Mouse (Mus musculus): ENCODE data around the gene Thada.
A peak's percentile ranks its signal among the peaks of the same experiment; 100 is the strongest.
"Not testable (repeated sequence)": the region's sequence is repeated elsewhere in the genome, so short reads cannot be mapped to it uniquely, and the experiment has no call there.

The Thada gene

DNA sequence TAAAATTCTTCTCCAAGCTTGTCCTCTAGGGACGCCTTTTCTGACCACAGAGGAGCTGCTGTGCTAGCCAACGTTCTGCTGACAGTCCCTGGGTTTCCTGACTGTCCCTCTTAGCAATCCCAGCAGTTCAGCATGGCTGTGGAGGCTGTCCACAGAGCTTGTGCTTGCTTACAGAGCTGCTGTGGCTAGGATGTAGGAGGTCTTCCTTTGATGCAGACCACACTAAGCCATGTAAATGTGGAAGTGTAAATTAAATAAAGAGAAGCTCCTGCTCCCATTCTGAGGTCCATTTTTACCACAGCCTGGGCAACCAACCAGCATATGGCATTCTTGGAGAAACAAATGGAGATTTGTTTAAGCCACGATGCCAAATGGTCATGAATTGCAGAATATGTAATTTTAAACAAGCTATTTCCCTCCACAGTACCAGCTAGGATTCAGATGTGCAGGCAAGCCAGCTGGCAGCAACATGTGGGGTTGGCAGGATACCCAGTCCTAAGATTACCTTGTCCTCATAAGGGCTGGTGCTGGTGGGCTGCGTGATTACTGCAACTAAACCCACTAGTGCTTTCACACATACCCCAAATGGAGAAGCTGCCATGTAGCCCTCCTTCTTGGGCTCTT, 207.3 kb downstream of the Thada start:
- DNase-seq (ENCODE audit: low spot score): peak; percentile 72

DNA sequence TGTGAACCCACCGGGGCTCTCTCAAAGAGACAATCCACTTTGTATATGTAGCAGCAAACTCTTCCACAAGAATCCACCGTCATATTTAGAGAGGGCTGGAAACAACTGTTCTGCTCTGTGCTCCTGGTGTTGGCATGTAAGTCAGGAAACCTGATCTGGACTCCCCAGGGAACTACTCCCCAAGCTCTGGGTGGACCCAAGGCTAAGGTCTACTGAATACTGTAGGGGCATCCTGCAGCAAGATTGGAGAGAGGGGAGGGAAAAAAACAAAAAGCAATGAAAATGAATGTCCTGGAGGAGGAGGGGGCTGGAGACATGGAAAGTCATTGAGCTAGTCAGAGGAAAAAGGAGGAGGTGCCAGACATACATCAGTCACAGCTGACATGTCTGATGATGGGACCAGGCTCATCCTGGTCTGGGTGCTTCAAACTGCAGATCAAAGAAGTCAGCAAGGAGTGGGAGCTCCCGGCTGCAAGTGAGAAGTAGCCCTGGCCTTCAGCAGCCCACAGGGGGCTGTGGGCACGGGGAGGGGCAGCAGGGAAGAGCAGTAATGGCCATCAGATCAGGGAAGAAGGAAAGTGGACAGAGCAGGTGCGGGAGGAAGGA, 208.0 kb downstream of the Thada start:
- DNase-seq (ENCODE audit: low spot score): no peak

DNA sequence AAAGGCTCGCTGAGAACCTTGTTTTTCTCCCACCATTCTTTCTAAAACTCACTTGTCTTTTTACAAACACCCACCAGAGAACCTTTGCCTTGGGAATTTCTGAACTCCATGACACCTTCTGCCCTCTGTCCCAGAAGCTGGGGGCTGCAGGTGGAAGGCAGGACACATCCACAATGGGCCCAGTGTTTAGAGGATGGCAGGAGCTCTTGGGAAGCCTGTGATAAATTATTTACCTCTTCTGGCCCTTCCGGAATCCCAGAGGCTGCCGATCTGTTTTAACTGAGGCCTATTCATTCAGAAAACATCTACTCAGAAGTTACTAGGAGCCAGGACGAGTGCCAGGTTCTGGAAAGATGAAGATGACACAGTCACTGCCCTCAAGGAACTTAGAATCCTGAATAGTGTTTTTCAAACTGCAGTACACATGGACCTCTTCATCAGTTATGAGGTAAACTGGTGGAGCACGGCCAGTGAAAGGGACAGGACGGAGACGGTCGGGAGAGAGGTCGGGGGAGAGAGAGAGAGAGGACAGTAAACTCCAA, 209.7 kb downstream of the Thada start:
- DNase-seq (ENCODE audit: low spot score): no peak

GRCm38 (mm10) chr17:84255841-84256240, 210.2 kb downstream of the Thada start:
- DNase-seq (ENCODE audit: low spot score): no peak

- no peak for DNase-seq (ENCODE audit: low spot score)
Observed at GRCm38 (mm10) chr17:84251426-84251825, 214.6 kb downstream of the Thada start.

GRCm38 (mm10) chr17:84244182-84244920, 221.7 kb downstream of the Thada start:
- no peak for DNase-seq (ENCODE audit: low spot score)

DNA sequence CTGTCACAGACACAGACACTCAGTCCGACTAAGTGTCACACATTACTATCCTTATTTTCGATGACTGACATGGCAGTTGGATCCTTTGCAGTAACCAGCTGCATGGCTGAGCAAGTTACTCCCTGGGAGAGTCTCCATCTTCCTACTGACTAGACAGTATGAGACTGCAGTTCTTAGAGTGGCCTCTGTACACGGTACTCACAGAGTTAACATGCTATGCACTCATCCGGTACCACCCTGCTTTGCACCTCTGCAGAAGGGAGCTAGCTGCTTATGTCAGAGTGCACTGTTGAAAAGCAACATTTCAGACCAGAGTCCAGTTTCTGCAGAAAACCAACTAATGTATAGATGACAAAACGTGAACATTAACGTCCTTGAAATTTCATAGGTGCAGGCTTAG, 222.2 kb downstream of the Thada start:
- no peak for DNase-seq (ENCODE audit: low spot score)

DNA sequence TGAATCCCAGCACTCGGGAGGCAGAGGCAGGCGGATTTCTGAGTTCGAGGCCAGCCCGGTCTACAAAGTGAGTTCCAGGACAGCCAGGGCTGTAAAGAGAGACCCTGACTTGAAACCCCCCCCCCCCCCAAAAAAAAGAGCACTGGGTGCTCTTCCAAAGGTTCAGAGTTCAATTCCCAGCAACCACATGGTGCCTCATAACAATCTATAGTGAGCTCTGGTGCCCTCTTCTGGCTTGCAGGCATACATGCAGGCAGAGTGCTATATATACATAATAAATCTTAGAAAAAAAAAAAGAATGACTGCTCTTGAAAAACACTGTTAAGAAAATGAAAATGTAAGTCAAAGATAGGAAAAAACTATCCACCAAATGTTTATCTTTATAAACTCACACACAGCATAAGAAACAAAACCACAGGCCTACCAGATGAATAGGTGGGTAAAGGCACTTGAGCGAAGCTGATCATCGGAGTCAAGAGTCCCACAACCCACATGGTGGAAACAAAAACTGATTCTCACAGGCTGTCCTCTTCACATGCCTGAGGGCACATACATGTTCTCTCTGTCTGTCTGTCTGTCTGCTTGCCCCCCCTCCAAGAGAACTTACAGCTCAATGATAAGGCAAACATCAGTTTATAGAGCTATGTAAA, 224.6 kb downstream of the Thada start:
- DNase-seq (ENCODE audit: low spot score): no peak

DNA sequence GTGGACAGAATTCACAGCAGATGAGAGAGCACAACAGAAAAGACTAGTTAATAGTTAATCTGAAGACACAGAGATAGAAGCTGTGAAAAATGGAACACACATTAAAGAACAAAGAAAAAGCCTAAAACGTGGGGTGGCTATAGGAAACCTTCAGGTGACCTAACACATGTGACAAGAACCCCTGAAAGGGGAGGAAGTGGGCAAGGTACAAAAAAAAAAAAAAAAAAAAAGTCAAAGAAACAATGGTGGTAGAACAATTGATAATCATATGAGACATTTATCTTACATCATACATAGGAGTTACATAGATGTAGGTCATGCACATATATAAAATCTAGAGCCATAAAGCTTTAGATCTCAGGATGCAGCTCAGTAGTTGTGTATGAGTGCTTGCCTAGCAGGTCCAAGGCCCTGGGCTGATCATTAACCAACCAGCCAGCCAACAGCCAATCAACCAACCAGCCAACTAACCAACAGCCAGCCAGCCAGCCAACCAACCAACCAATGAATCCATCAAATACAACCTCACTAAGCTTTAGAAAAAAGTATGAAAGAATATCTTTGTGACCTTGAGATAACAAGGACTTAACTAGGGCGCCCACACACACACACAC, 226.2 kb downstream of the Thada start:
- no peak for DNase-seq (ENCODE audit: low spot score)

GRCm38 (mm10) chr17:84238174-84238573, 227.8 kb downstream of the Thada start:
- no peak for DNase-seq (ENCODE audit: low spot score)

DNA sequence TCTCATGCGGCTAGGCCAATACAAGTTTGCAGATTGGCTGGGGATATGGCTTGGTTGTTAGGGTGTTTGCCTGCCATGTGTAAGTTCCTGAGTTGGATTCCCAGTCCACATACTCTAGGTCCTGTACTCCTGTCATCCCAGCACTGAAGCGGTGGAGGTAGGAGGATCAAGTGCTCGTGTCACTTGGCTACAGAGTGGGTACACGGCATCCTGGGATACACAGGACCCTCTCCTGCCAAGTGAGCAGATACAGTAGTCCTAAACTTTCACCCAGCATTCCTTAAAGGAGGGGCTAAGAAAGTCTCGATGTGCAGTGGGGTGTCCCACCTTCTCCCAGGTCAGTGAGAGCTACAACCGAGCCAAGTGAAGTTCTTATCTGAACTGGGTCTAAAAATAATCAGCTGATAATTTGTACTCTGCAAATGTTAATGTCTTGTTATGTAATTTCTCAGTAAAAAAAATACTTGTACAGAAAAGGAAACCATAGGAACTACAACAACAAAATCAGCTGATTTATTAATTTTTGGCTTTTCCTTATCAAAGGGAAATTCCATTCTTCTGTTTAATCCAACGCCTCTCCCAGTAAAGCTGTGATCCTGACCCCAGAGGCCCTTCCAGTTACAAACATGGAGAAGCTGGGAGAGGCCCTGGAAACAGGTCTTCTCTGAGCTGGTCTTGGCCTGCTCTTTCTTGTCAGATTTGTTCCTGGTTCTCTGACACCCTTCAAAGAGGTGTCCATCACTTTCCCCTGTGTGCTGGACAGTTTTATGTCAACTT, 229.0 kb downstream of the Thada start:
- no peak for DNase-seq (ENCODE audit: low spot score)

DNA sequence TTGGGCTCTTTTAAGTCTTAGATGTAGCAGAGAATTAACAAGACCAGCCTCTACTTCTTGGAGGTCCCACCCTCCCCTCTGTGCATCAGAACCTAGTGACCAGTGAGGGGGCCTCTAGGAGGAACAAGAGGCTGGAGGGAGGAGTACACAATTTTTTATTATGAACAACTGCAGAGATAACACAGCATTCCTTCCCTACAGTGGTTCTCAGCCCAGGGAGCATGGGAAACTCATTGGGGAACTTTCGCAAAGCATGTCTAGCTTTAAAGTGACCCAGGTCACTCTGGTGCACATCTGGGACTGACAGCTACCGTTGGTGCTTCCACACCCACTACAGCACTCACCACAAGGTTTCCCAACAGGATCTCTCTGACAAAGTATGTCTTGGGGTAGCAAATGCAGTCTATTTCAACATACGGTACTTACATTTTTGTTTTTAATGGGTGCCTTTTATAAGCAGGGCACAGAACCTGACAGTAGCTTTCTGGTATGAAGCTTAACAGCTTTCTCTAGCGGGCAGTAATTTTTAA, 230.5 kb downstream of the Thada start:
- DNase-seq (ENCODE audit: low spot score): no peak

- not testable (repeated sequence) for DNase-seq (ENCODE audit: low spot score)
Observed at GRCm38 (mm10) chr17:84234785-84235184, 231.2 kb downstream of the Thada start.

DNA sequence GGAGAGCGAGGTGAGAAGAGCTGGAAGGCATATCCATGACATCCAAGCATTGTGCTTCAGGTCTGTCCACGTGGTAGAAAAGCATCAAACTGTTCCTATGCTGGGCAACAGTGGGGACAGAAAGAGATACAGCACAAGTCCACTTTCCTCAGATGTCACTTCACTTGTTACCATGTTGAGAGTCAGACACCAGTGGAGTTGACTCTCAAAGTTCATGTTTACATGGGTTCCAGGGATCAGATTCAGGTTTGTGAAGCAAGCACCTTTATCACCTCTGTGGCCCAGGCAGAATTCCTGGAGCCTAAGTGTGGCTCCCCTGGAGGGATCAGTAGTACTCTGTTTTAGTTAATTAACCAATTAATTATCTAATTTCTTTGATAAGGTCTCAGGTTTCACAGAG, 232.2 kb downstream of the Thada start:
- no peak for DNase-seq (ENCODE audit: low spot score)

DNA sequence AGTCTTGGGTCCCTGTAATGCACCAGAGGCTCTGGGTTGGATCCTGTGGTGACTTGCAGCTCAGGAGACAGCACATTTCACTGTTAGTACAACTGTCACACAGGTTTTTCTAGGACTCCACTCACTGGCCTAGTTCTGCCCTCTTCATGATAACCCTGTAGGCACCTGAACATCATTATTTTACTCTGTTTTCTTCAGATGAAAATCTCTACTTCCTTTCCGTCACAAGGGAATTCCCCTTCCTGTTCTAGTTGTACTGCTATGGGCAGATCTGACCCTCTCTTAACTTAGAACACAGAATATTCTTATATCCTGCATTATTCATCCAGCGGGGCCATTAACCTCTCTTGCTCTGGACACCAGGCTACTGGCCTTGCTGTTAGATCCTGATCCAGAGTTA, 234.6 kb downstream of the Thada start:
- no peak for DNase-seq (ENCODE audit: low spot score)

GRCm38 (mm10) chr17:84228223-84228622, 237.8 kb downstream of the Thada start:
- no peak for DNase-seq (ENCODE audit: low spot score)

DNA sequence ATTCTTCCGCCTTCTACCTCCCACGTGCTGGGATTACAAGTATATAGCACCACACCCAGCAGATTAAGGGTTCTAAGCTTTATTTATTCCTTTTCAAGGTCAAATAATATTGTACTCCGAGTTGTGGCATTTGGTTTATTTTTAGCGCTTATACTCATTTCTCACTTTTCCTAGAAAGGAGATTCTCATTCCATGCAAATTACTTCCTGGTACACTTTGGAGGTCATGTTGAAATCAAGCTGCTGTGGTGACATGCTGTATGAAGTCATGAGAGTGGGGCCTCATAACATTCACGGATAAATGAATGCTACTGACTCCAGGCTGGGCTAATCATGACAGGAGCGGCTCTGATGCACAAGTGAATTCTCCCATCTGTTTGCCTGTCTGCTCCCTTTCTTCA, 239.3 kb downstream of the Thada start:
- DNase-seq (ENCODE audit: low spot score): no peak

DNA sequence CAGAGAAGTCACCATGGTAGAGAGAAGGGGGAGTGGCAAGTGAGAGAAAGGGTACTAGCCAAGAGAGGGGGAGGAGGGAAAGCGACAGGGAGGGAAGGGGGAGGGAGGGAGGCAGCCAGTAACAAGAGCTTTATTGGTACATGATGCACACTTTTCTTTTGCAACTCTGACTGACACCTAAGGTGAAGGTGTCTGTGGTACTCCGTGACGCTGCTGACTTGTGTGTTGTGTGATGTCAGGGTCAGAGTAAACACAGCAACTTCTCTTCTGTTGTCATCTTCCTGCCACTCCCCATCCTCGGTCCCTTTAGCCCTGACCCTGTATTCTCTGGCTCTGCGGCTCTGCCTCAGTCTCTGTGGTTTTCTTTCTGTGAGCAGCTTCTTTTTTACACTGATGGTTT, 239.8 kb downstream of the Thada start:
- DNase-seq (ENCODE audit: low spot score): no peak

- DNase-seq (ENCODE audit: low spot score): no peak
Observed at GRCm38 (mm10) chr17:84224217-84224887, 241.7 kb downstream of the Thada start.

DNA sequence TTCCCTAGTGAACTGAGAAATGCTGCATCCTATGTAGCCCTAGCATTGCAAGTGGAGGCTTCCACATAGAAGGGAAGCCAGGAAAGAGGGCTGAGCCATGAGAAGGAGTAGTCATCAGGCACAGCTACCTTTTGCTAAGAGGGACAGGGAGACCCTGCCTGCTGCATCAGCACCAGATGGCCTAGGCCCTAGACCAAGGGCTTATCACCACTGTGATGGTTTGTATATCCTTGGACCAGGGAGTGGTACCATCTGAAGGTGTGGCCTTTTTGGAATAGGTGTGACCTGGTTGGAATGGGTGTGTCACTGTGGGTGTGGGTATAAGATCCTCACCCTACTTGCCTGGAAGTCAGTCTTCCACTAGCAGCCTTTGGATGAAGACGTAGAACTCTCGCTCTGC, 247.2 kb downstream of the Thada start:
- not testable (repeated sequence) for DNase-seq (ENCODE audit: low spot score)

DNA sequence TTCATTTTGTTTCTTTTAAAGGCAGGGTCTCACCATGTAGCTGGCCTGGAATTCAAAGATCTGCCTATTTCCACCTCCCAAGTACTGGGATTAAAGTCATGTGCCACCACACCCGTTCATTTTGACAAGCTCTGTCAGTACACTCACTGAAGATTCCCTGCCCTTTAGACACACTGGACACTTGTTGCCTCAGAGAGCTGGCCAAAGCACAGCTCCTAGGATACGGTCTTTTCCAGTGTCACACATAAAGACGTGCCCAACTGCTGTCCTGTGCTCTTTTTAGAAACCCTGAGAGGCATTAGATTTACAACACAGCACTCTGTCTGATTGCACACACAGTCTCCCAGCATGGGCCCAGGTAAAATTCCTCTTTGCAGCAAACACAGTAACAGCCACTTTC, 248.3 kb downstream of the Thada start:
- no peak for DNase-seq (ENCODE audit: low spot score)
